Mouse (Mus musculus): Measurements from ENCODE around the gene Ddah2. TPM values are rescaled to one million over a fixed set of nuclear protein-coding genes. Genes with fewer than 3 reads are reported as not detected.
"Not testable (repeated sequence)": the region's sequence is repeated elsewhere in the genome, so short reads cannot be mapped to it uniquely, and the experiment has no call there.

Ddah2 gene
- polyA plus RNA-seq, 1 experiment from 2014 or later: 168 TPM

- Histone ChIP-seq H3K4me3 (no peak overlapping the region), H3K27ac (no peak overlapping the region), H3K27me3 (no peaks in the 10 kb centered on the region; the same call in 1 of the 2 replicates), H3K9me3 (replicated peaks) (no peaks in the 10 kb centered on the region), H3K9ac (no peak overlapping the region), H3K4me2 (no peak overlapping the region), H3K36me3 (no peaks in the 10 kb centered on the region), H3K4me1 (replicated peaks) (peaks cover 32% of the 10 kb centered on the region)
- WGBS: 65% methylated on average over 2 of the region's 2 CpGs
- ATAC-seq (replicated peaks; ENCODE audit: insufficient number of reproducible peaks, insufficient read depth, low FRiP score, low read depth): no peak
Observed at GRCm38 (mm10) chr17:35028315-35028714, 30.5 kb upstream of the Ddah2 start.

GRCm38 (mm10) chr17:35029691-35030532 lies 28.9 kb upstream of the Ddah2 start:
- Histone ChIP-seq H3K4me3 (no peak overlapping the region), H3K36me3 (no peaks in the 10 kb centered on the region), H3K4me2 (no peak overlapping the region), H3K27me3 (no peaks in the 10 kb centered on the region; the same call in 1 of the 2 replicates), H3K9me3 (replicated peaks) (no peaks in the 10 kb centered on the region), H3K4me1 (replicated peaks) (peaks cover 18% of the 10 kb centered on the region), H3K27ac (no peak overlapping the region), H3K9ac (peak overlapping the region; percentile 22; the same call in 1 of the 2 replicates)
- WGBS: 43% methylated on average over 19 of the region's 19 CpGs
- no peak for ATAC-seq (replicated peaks; ENCODE audit: insufficient number of reproducible peaks, insufficient read depth, low FRiP score, low read depth)

- no peak overlapping the region for H3K9ac ChIP-seq
- H3K36me3 ChIP-seq: no peaks in the 10 kb centered on the region
- no peaks in the 10 kb centered on the region for H3K9me3 ChIP-seq (replicated peaks)
- H3K4me2 ChIP-seq: no peak overlapping the region
- peaks cover 15% of the 10 kb centered on the region for H3K4me1 ChIP-seq (replicated peaks)
- no peak overlapping the region for H3K4me3 ChIP-seq
- H3K27ac ChIP-seq: no peak overlapping the region
- no peaks in the 10 kb centered on the region; the same call in 1 of the 2 replicates for H3K27me3 ChIP-seq
- 89% methylated on average over 11 of the region's 11 CpGs for WGBS
- no peak for ATAC-seq (replicated peaks; ENCODE audit: insufficient number of reproducible peaks, insufficient read depth, low FRiP score, low read depth)
Observed at GRCm38 (mm10) chr17:35031272-35031671, 27.6 kb upstream of the Ddah2 start.

- no peak for ATAC-seq (replicated peaks; ENCODE audit: insufficient number of reproducible peaks, insufficient read depth, low FRiP score, low read depth)
- H3K4me1 ChIP-seq (replicated peaks): peaks cover 11% of the 10 kb centered on the region
- no peaks in the 10 kb centered on the region for H3K36me3 ChIP-seq
- 72% methylated on average over 7 of the region's 7 CpGs for WGBS
- no peaks in the 10 kb centered on the region for H3K9me3 ChIP-seq (replicated peaks)
- H3K27ac ChIP-seq: no peak overlapping the region
- H3K9ac ChIP-seq: no peak overlapping the region
- no peak overlapping the region for H3K4me2 ChIP-seq
- H3K4me3 ChIP-seq: no peak overlapping the region
- no peaks in the 10 kb centered on the region; the same call in 1 of the 2 replicates for H3K27me3 ChIP-seq
Observed at GRCm38 (mm10) chr17:35031880-35032279, 27.0 kb upstream of the Ddah2 start.

GRCm38 (mm10) chr17:35032323-35032870 lies 26.4 kb upstream of the Ddah2 start:
- no peaks in the 10 kb centered on the region for H3K36me3 ChIP-seq
- 64% methylated on average over 8 of the region's 8 CpGs for WGBS
- peaks cover 8% of the 10 kb centered on the region for H3K4me1 ChIP-seq (replicated peaks)

GRCm38 (mm10) chr17:35033703-35034102 lies 25.1 kb upstream of the Ddah2 start:
- H3K4me3 ChIP-seq; H3K27me3 ChIP-seq; H3K4me1 ChIP-seq (replicated peaks); H3K9ac ChIP-seq; H3K27ac ChIP-seq; H3K4me2 ChIP-seq; ATAC-seq (replicated peaks; ENCODE audit: insufficient number of reproducible peaks, insufficient read depth, low FRiP score, low read depth); H3K9me3 ChIP-seq (replicated peaks); H3K36me3 ChIP-seq: not testable (repeated sequence)
- 53% methylated on average over 1 of the region's 1 CpGs for WGBS

More at GRCm38 (mm10) chr17:35032323-35032870, 26.4 kb upstream of the Ddah2 start:
- Histone ChIP-seq H3K4me2 (no peak overlapping the region), H3K9ac (no peak overlapping the region), H3K27ac (no peak overlapping the region), H3K4me3 (no peak overlapping the region), H3K9me3 (replicated peaks) (no peaks in the 10 kb centered on the region), H3K27me3 (no peaks in the 10 kb centered on the region; the same call in 1 of the 2 replicates)
- no peak for ATAC-seq (replicated peaks; ENCODE audit: insufficient number of reproducible peaks, insufficient read depth, low FRiP score, low read depth)

GRCm38 (mm10) chr17:35034896-35035295 lies 23.9 kb upstream of the Ddah2 start:
- Histone ChIP-seq H3K27me3 (no peaks in the 10 kb centered on the region), H3K36me3 (no peaks in the 10 kb centered on the region), H3K9me3 (replicated peaks) (no peaks in the 10 kb centered on the region), H3K4me3 (no peak overlapping the region), H3K4me1 (replicated peaks) (peaks cover under 1% of the 10 kb centered on the region; the same call in 1 of the 2 replicates), H3K27ac (no peak overlapping the region), H3K4me2 (no peak overlapping the region), H3K9ac (no peak overlapping the region)
- WGBS: 65% methylated on average over 6 of the region's 6 CpGs
- no peak for ATAC-seq (replicated peaks; ENCODE audit: insufficient number of reproducible peaks, insufficient read depth, low FRiP score, low read depth)

- H3K9me3 ChIP-seq (replicated peaks): no peaks in the 10 kb centered on the region
- H3K9ac ChIP-seq: no peak overlapping the region
- H3K27me3 ChIP-seq: no peaks in the 10 kb centered on the region
- H3K36me3 ChIP-seq: no peaks in the 10 kb centered on the region
- whole genome bisulfite sequencing: 81% methylated on average over 11 of the region's 11 CpGs
- no peak overlapping the region for H3K4me2 ChIP-seq
- no peak for ATAC-seq (replicated peaks; ENCODE audit: insufficient number of reproducible peaks, insufficient read depth, low FRiP score, low read depth)
- no peaks in the 10 kb centered on the region; the same call in 1 of the 2 replicates for H3K4me1 ChIP-seq (replicated peaks)
- H3K4me3 ChIP-seq: no peak overlapping the region
- no peak overlapping the region for H3K27ac ChIP-seq
Observed at GRCm38 (mm10) chr17:35039121-35039873, 19.5 kb upstream of the Ddah2 start.

- Histone ChIP-seq H3K4me2 (no peak overlapping the region), H3K27ac (peak overlapping the region; percentile 95), H3K4me3 (no peak overlapping the region), H3K9me3 (replicated peaks) (no peaks in the 10 kb centered on the region), H3K4me1 (replicated peaks) (peaks cover 36% of the 10 kb centered on the region), H3K9ac (no peak overlapping the region), H3K27me3 (no peaks in the 10 kb centered on the region), H3K36me3 (no peaks in the 10 kb centered on the region)
- ATAC-seq (replicated peaks; ENCODE audit: insufficient number of reproducible peaks, insufficient read depth, low FRiP score, low read depth): no peak
- WGBS: 75% methylated on average over 4 of the region's 4 CpGs
Observed at GRCm38 (mm10) chr17:35043794-35044193, 15.0 kb upstream of the Ddah2 start.

GRCm38 (mm10) chr17:35044904-35045806 lies 13.7 kb upstream of the Ddah2 start:
- H3K4me3 ChIP-seq: peak overlapping the region; percentile 72
- no peaks in the 10 kb centered on the region for H3K36me3 ChIP-seq
- 52% methylated on average over 7 of the region's 7 CpGs for WGBS
- H3K9ac ChIP-seq: peak overlapping the region; percentile 88; the same call in 1 of the 2 replicates
- no peaks in the 10 kb centered on the region for H3K9me3 ChIP-seq (replicated peaks)
- H3K4me2 ChIP-seq: peak overlapping the region; percentile 99
- H3K4me1 ChIP-seq (replicated peaks): peaks cover 45% of the 10 kb centered on the region
- ATAC-seq (replicated peaks; ENCODE audit: insufficient number of reproducible peaks, insufficient read depth, low FRiP score, low read depth): no peak
- H3K27ac ChIP-seq: peak overlapping the region; percentile 95
- H3K27me3 ChIP-seq: no peaks in the 10 kb centered on the region

All from heart, embryonic 15.5 days (tissue).